Mouse (Mus musculus) gastrocnemius, postnatal 25 days (tissue): ENCODE measurements around the gene Zfp949. TPM values are rescaled to one million over a fixed set of nuclear protein-coding genes. Genes with fewer than 3 reads are reported as not detected.
A peak's percentile ranks its signal among the peaks of the same experiment; 100 is the strongest.

ENCODE experiments used
- DNase-seq: peaks from one replicate; pipeline ENCODE4 v3.0.0; 2022
- long read RNA-seq, 2 experiments: library from polyadenylated mRNA; stranded (forward); transcript quantifications; one replicate each; pipeline ENCODE4 v2.0.0; 2021
- total RNA-seq, 2 experiments: library from RNA; stranded (reverse); gene quantifications; 1 replicate in 1 of 2; 2 replicates in 1 of 2; pipeline ENCODE4 v1.2.3; 2021

Gene Zfp949
- total RNA-seq, result 1 to 10 TPM; 6.2 to 6.5 TPM
- long read RNA-seq, experiment 1, partial matches to known transcripts, result 1 of 3 reads
- long read RNA-seq, experiment 1, other reads (novel, unspliced or antisense), result 1 of 3 reads
- long read RNA-seq, experiment 2, partial matches to known transcripts, result 0 of 4 reads
- long read RNA-seq, experiment 2, other reads (novel, unspliced or antisense), result 3 of 4 reads

DNA sequence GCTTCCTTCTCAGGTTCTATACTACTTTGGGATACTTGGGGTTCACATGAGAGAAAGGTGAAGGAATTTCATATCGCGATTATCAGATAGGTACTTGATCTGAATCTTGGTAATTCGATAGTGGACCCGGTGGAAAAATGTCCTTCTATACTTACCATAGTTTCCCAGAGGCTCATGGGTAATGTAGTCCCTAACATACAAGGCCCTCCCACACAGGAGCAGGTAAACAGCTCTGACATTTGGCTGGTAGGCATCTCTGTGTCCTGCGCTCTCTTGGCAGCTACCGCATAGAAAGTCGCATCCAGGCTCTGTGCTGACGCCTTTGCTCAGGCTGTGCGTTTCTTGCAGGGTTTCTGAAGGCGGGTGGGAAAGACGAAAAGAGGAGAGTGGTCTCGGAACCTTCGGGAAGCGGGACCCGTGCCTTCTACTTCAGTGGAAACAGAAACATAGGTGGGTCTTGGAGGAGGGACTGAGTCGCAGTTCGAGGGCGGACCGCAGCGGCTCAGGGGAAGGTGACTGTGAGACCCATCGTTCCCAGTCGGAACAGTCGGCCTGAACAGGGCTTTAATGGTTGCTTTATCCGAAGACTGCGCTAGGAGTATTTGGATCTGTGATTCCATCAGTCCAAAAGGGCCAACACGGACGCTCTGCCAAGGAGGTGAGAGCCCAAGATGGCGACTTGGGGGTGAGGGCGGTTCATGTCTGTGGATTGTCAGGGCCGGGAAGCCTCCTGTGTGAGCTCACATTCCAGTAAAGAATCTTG, at the start of gene Zfp949:
Zfp949 (plus strand) TSS at position 170 of the 763 bp plus-strand sequence.
- peak; percentile 65 for DNase-seq

DNA sequence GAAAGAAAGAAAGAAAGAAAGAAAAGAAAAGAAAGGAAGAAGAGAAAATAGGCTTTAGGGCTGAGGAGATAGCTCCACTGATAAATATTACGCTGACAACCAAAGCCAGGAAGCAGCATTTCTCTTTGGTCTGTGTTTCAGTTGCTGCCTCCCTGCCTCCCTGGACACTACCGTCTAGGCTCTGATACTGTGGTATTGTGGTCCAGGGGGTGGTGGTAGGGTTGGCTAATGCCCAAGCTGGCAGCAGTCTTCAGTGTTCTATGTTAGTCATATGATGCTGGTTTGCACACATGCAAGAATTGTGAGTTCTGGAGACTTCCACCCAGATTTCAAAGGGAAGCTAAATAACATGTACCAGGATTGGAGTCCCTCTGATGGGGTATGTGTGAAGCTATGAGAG, 47.7 kb upstream of the Zfp949 start:
- no peak for DNase-seq

DNA sequence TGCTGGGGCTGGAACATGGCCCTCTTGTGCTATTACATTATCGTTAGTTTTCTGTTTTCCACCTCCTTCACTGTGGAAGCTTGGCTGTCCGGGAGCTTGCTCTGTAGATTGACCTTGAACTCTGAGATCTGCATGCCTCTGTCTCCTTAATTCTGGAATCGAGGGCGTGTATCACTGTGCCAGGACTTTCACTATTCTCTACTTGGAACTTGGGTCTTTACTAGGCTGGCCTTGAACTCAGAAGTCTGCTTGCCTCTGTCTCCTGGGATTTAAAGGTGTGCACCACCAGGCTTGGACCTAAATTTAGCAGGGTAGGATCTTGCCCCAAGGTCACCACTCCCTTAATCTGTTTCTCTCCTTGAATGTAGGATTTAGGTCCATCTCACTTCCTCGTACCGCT, 46.0 kb upstream of the Zfp949 start:
- DNase-seq, result no peak

DNA sequence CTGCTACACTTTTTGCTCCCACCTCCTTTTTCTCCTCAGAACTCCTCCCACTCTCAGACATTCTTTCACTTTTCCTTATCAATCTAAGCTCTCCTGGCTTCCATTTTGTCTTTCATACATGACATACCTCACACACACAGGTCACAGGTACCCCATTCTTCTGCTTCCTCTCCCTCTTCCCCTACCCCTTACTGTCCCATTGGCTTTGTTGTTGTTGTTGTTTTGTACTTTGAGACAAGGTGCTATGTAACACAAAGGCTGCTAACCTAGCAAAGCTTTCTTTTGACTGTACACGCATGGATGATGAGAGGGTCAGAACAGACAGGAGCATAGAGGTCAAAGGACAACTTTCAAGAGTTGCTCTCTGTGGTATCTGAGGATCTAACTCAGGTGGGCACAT, 32.3 kb upstream of the Zfp949 start:
- DNase-seq, result no peak

DNA sequence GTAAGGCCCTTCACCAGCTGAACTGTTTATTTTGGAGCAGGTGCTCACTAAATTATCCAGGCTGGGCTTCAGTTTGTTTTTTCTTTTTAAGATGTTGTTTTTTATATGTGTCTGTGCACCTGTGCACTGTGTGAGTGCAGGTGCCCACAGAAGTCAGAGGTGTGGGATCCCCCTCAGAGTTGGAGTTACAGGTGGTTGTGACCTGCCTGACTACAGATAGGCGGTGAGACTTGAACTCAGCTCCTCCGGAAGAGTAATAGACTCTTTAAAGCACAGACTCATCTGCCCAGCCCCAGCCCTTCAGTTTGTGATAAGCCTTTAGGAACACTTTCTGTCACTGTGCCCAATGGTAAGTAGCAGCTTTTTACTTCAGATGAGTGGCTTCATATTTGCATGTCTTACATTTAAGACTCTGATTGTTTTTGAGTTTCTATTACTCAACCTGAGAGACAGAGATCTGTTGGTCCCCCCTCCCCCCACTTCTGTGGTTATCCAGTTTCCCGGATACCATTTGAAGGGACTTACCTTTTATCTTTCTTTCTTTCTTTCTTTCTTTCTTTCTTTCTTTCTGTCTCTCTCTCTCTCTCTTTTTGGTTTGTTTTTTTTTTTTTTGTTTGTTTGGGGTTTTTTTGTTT, 31.3 kb upstream of the Zfp949 start:
- DNase-seq, result no peak

GRCm38 (mm10) chr9:88519390-88520121, 28.3 kb upstream of the Zfp949 start:
- DNase-seq, result no peak

DNA sequence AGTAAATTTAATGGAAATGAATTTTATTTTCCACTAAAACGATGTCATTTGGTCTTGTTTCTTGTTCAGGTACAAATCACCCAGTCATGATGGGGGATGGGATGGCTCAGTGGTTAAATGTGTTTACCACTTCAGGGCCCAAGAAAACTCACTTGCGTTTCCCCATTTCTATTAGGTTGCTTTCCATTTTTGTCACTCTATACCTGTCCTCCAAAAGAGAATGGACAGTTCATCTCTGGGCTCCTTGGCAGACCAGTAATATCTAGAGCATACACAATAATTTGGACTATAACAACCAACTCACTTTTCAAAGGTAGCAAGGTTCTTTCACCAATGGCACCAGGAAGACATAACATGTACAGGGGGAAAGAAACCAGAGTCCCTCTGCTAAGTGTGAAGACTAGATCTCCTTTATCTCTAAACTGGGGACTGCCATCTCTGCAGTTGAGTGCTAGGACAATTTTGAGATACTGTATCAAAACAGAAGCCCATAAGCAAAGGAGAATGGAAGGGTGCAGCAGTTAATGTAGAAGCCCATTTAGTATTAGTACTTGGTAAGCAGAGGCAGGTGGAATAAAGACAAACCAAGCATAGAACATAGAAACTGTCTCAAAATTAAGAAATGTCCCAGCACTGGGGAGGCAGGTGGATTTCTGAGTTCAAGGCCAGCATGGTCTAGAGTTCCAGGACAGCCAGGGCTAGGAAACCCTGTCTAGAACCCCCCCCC, 27.5 kb upstream of the Zfp949 start:
- no peak for DNase-seq

DNA sequence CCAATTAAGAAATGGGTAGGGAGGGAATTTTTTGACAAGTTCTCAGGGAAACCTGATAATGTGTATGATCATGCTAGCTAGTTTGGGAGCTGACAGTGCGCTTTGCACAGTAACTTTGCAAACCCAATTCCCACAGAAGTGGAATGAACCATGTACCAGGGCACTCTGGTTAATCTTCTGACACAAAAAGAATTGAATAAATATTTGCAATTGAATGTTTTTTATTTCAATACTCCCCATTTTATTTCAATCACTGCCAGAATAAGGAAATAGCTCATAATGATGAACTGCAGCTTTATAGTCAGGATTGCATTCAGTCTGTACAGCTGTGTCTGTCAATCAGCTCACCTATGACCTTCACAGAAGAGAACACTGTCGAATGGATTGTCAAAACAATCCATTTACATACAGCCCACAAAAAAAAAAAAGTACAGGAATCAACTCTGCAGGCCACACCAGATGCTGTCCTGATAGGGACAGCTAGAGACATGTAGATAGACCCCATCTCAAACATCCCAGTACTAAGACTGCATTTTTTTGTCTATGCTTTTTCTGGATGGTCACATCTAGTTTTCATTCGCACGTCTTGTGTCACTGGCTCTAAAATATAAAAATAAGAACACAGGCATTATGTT, 26.9 kb upstream of the Zfp949 start:
- no peak for DNase-seq

DNA sequence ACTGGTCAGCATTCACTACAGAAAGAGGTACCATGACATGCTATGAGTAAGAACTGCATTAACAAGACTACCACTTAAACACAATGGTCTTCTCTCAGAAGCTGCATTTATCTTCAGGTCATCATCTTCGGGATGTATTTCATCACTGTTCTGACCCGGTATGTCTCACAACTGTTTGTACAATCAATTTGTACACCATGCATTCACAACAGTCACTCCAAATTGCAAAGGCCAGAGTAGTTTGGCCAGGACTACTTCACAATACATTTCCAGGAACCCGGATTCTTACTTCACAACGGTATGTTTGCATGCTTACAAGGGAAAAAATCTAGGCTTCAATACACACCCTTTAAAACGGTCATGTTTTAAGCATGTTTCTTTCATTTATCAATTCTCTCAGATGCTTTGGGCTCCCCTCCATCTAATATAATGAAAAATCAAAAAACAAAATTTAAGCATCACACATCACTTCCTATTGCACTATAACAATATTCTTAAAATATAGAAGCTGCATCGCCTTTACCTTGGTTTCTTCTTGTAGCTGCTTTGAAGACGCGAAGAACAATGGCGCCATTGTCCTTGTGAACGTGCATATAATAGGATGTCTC, 25.8 kb upstream of the Zfp949 start:
- DNase-seq, result no peak

DNA sequence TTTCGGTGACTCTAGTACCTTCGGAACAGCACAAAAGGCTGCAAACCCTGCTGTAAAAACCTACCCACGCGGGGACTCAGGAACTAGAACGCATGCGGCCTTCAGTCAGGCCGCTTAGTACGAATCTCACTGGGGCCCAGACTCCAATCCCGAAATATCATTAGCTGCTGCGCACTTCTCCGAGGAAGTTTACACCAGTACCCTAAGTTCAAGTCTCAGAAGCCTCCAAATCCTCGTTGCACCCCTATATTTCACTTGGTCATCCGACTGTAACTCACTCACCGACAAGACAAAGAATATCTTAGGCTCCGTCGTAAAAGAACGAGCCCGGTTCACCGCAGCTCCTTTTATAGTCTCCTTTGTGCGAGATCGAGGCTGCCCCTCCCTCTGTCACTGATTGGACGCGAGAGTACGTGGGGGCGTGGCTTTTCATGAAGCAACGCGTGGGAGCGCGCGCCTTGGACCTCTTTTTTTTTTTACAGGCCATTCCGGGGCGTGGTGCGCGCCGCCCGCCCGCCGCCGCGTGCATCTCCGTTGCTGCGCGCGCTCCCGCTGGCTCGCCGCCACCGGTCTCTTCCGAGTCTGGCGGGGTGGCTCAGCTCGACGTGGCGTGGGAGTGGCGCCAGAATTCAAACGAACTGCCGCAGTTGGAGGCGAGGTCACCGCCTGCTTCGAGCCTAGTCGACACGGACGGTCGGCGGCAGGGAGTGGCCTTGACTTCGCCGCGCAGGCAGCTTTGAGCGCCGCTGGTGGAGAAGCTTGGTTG, 25.1 kb upstream of the Zfp949 start:
- DNase-seq, result peak; percentile 95

GRCm38 (mm10) chr9:88523335-88523668, 24.5 kb upstream of the Zfp949 start:
- no peak for DNase-seq

DNA sequence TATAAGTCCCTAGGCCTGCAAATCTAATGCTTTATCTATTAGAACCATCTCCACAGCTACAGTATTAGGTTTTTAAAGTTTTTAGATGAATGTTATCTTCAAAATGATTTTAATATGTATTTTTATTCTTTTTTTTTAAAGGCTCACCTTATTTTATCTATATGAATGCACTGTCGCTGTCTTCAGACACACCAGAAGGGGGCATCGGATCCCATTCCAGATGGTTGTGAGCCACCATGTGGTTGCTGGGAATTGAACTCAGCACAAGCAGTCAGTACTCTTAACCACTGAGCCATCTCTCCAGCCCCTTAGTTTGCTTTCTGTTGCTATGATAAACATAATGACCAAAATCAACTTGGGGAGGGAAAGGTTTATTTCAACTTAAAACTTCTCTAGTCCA, 23.5 kb upstream of the Zfp949 start:
- DNase-seq, result no peak

- no peak for DNase-seq
Measured at GRCm38 (mm10) chr9:88524796-88525195, 23.0 kb upstream of the Zfp949 start.

- DNase-seq, result no peak
Measured at GRCm38 (mm10) chr9:88525341-88525740, 22.5 kb upstream of the Zfp949 start.

GRCm38 (mm10) chr9:88527956-88528355, 19.9 kb upstream of the Zfp949 start:
- DNase-seq, result peak; percentile 21

DNA sequence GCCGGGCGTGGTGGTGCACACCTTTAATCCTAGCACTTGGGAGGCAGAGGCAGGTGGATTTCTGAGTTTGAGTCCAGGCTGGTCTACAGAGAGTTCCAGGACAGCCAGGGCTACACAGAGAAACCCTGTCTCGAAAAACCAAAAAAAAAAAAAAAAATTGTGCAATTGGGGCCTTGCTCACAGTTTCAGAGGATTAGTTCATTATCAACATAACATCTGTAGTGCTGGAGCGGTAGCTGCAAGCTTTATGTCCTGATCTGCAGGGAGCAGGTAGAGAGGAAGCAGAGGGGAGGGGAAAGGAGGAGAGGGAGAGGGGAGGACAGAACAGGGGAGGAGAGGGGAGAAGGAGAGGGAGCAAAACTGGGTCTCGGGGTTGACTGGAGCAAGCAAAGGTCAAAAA, 19.1 kb upstream of the Zfp949 start:
- DNase-seq, result no peak

DNA sequence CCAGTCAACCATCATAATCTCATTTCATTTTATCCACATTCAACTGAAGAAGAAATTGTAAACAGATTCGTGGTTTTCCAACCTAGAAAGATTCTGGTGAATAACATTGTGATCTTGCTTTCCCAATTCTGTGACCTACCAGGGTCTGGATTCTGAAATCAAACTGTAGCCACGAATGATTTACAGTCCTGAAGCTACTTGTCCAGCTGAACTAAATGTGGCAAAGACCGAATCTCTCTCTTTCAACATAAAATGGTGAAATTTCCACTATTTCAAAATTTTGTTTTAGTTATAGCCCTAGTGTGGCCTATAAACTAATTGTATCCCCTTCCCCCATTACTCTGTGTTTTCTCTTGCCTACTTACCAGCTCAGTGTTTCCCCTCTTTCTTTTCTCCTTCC, 18.2 kb upstream of the Zfp949 start:
- no peak for DNase-seq

GRCm38 (mm10) chr9:88529979-88530580, 17.7 kb upstream of the Zfp949 start:
- DNase-seq, result no peak

DNA sequence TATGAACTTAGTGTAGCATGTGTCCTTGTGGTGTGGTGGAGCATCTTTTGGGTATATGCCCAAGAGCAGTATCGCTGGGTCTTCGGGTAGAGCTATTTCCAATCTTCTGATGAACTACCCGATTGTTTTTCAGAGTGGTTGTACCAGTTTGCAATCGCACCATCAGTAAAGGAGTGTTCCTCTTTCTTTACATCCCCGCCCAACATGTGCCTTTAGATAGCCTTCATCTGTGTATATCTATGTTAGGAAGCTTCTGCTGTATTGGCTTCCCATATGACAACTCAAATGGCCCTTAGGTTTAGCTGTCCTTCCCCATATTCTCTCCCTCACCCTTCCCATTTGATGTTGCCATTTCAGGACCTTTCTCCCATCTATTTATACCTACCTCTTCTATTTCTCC, 13.7 kb upstream of the Zfp949 start:
- no peak for DNase-seq

DNA sequence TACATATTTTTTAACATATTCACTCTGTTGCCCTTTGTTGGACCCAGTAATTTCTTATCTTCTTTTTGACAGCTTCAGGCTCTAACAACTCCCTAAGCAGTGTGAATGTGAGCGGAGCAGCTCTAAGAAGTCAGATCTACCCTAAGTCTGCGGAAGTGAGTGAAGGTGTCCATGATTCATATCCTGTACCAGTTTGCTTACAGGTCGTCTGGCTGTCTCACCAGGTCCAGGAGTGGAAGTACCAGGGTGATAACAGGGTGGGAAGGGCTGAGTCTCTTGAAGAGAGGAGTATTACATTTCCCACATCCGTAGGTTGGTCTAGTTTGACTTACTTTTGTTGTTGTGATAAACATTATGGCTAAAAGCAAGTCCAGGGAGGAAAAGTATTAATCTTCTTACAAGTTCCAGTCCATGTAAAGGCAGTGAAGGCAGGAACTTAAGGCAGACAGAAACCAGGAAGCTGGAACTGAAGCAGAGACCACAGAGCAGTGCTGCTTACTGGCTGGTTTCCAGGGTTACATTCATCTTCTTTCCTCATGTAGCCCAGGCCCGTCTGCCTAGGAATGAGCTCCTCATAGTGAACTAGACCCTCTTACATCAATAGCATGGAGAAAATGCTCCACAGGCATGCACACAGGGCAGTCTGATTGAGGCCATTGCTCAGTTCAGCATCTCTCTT, 8.1 kb upstream of the Zfp949 start:
- DNase-seq, result no peak
